Mouse (Mus musculus) lung, embryonic 14.5 days (tissue): Measurements from ENCODE around the gene Gm20388. TPM values are rescaled to one million over a fixed set of nuclear protein-coding genes. Genes with fewer than 3 reads are reported as not detected.
A peak's percentile ranks its signal among the peaks of the same experiment; 100 is the strongest.

Experiments used
- ATAC-seq: fragments of 200-750 bp; cut with Nextera tagmentation; 2 replicates; pipeline ENCODE4 v1.8.0; 2017; ENCODE audit warnings: mild to moderate bottlenecking, moderate TSS enrichment, moderate library complexity; ENCODE audit not compliant: insufficient read depth
- DNase-seq: peaks from one replicate; pipeline ENCODE4 v3.0.0-alpha.2; 2015
- H3K27ac ChIP-seq: fragments of 300-500 bp; sonication (generic); 2 replicates; pipeline ENCODE4 v1.5.1; 2014; ENCODE audit warnings: low read depth, mild to moderate bottlenecking, moderate library complexity
- H3K27me3 ChIP-seq: fragments of 300-500 bp; sonication (generic); 2 replicates; pipeline ENCODE4 v1.6.1; 2014; ENCODE audit warnings: low read length, control low read depth; ENCODE audit not compliant: insufficient read depth
- H3K36me3 ChIP-seq: fragments of 300-500 bp; sonication (generic); 2 replicates; pipeline ENCODE4 v1.6.1; 2014; ENCODE audit warnings: control low read depth; ENCODE audit not compliant: insufficient read depth
- H3K4me1 ChIP-seq: fragments of 300-500 bp; sonication (generic); 2 replicates; pipeline ENCODE4 v1.6.1; 2014; ENCODE audit warnings: antibody characterized with exemption, control low read depth; ENCODE audit not compliant: insufficient read depth
- H3K4me2 ChIP-seq: fragments of 300-500 bp; sonication (generic); 2 replicates; pipeline ENCODE4 v1.6.1; 2014; ENCODE audit warnings: mild to moderate bottlenecking
- H3K4me3 ChIP-seq: fragments of 300-500 bp; sonication (generic); 2 replicates; pipeline ENCODE4 v1.5.1; 2014; ENCODE audit warnings: low read depth, low read length
- H3K9ac ChIP-seq: fragments of 300-500 bp; sonication (generic); 2 replicates; pipeline ENCODE4 v1.6.1; 2014
- H3K9me3 ChIP-seq: fragments of 300-500 bp; sonication (generic); 2 replicates; pipeline ENCODE4 v1.6.1; 2016; ENCODE audit warnings: low read depth, low read length, control low read depth
- CTCF ChIP-seq: IDR thresholded peaks from 2 replicates; pipeline ENCODE4 v1.5.1; 2016; ENCODE audit warnings: antibody characterized with exemption, low read depth
- WGBS: fragments of 180-500 bp; shearing (Covaris S2); extraction: QIAGEN DNeasy Blood & Tissue Kit; methylation state at CpG from one replicate; pipeline ENCODE4 v1.1.7; 2014; 5-methylcytosine and 5-hydroxymethylcytosine counted together
- polyA plus RNA-seq: library from polyadenylated mRNA; unstranded; fragments of >200 nt; fragmentation: Nextera tagmentation; extraction: Ambion mirVana; gene quantifications from 2 replicates; pipeline ENCODE4 v1.2.1, GENCODE M21; 2014

The Gm20388 gene
- polyA plus RNA-seq, 1 experiment from 2014 or later: not detected

GRCm38 (mm10) chr8:121541862-121542261, 1631.2 kb downstream of the Gm20388 start:
- 72% methylated on average over 19 of the region's 19 CpGs for WGBS
- no peak overlapping the region for H3K27ac ChIP-seq
- H3K4me3 ChIP-seq: no peak overlapping the region
- H3K4me2 ChIP-seq: no peak overlapping the region
- H3K9ac ChIP-seq: no peak overlapping the region
- no peak for TF ChIP-seq CTCF
- H3K27me3 ChIP-seq: no peaks in the 10 kb centered on the region
- DNase-seq: no peak
- no peaks in the 10 kb centered on the region for H3K9me3 ChIP-seq
- no peak for ATAC-seq
- H3K36me3 ChIP-seq: no peaks in the 10 kb centered on the region
- H3K4me1 ChIP-seq: no peaks in the 10 kb centered on the region

DNA sequence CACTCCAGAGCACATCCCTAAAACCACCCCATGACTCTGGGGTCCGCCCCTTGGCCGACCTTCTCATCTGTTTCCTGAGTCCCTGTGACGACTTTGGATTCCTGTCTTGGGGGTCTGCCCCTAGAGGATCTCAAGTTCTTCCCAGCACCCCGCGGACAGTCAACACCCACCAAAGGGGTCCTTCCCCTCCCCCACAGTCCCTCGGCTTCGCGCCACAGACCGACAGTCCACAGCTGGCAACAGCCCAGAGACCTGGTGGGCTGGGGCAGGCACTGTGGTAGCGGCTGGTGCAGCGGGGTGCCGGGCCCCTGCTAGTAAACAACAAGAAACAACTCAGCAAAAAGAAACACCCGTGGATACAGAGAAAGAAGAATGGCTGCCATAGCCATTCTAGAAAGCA, 1632.3 kb downstream of the Gm20388 start:
- H3K9me3 ChIP-seq: no peaks in the 10 kb centered on the region
- no peak overlapping the region for H3K9ac ChIP-seq
- no peak overlapping the region for H3K27ac ChIP-seq
- WGBS: 51% methylated on average over 13 of the region's 13 CpGs
- H3K4me1 ChIP-seq: no peaks in the 10 kb centered on the region
- DNase-seq (no peak), ATAC-seq (0 out of 2 replicates have a peak, but pooled peaks have one; percentile 7)
- no peaks in the 10 kb centered on the region for H3K36me3 ChIP-seq
- TF ChIP-seq CTCF: no peak
- no peaks in the 10 kb centered on the region for H3K27me3 ChIP-seq
- no peak overlapping the region for H3K4me3 ChIP-seq
- no peak overlapping the region for H3K4me2 ChIP-seq

- WGBS: 83% methylated on average over 12 of the region's 12 CpGs
- ATAC-seq: no peak
- H3K9me3 ChIP-seq: no peaks in the 10 kb centered on the region
Observed at GRCm38 (mm10) chr8:121544276-121544785, 1633.7 kb downstream of the Gm20388 start, which contains the start of gene 1700018B08Rik. Gene 1700018B08Rik, minus strand, starts transcription at chr8:121544320.

GRCm38 (mm10) chr8:121544936-121545335, 1634.3 kb downstream of the Gm20388 start:
- 0 out of 2 replicates have a peak, but pooled peaks cover 12% of the 10 kb centered on the region for H3K36me3 ChIP-seq
- WGBS: 62% methylated on average over 11 of the region's 11 CpGs
- H3K4me1 ChIP-seq: no peaks in the 10 kb centered on the region
- no peaks in the 10 kb centered on the region for H3K9me3 ChIP-seq
- no peak for TF ChIP-seq CTCF
- H3K27me3 ChIP-seq: no peaks in the 10 kb centered on the region
- no peak overlapping the region for H3K4me3 ChIP-seq
- H3K27ac ChIP-seq: no peak overlapping the region
- no peak for ATAC-seq
- no peak overlapping the region for H3K9ac ChIP-seq
- DNase-seq: no peak
- H3K4me2 ChIP-seq: no peak overlapping the region

More at GRCm38 (mm10) chr8:121544276-121544785, 1633.7 kb downstream of the Gm20388 start, which contains the start of gene 1700018B08Rik:
- no peak within 1 kb of the TSS for H3K9ac ChIP-seq
- H3K36me3 ChIP-seq: 0 out of 2 replicates have a peak, but pooled peaks cover 6% of the 10 kb centered on the region
- H3K4me1 ChIP-seq: no peaks in the 10 kb centered on the region
- no peak for TF ChIP-seq CTCF
- H3K4me3 ChIP-seq: no peak within 1 kb of the TSS
- H3K27ac ChIP-seq: no peak within 1 kb of the TSS
- DNase-seq: no peak
- H3K4me2 ChIP-seq: no peak within 1 kb of the TSS
- no peaks in the 10 kb centered on the region for H3K27me3 ChIP-seq

DNA sequence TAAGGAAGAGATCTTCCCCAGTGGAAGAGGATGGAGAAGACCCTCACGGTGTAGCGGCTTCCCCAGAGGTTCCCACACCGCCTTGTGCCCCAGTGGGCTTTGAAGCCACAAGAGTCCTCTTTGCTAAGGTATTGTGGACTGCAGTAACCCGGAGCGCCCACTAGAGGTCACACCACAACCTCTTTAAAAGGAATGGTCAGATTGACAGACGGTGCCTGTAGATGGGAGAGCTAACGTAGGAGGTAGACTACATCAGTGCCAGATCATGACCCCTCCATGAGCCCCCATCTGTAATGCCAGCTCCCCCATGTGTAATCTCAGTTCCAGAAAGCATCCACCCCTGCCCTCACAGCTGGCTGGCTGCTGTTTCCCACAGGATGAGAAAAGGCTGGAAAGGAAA, 1636.5 kb downstream of the Gm20388 start:
- no peak overlapping the region for H3K9ac ChIP-seq
- 7% methylated on average over 7 of the region's 7 CpGs for WGBS
- peak; percentile 39; the same call in 1 of the 2 replicates for ATAC-seq

DNA sequence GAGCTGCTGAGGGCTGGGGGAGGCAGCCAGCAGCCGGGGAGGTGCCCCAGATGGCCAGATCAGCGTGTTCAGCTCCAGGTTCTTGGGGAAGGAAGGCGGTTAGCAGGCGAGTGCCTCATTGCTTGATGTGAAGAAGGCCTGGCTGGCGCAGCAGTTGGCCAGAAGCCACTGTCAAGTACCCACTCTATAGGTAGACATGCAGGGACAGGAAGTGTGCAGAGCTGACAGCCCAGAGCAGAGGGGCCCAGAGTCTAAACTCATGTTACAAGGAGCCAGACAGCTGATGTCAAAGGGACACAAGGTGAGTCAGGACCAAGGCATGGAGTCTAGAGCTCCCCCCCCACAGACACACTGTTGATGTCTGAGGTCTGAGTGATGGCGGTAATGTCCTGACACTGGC, 1639.4 kb downstream of the Gm20388 start:
- TF ChIP-seq CTCF: no peak
- no peak overlapping the region for H3K4me2 ChIP-seq
- no peaks in the 10 kb centered on the region for H3K27me3 ChIP-seq
- peaks cover 58% of the 10 kb centered on the region for H3K36me3 ChIP-seq
- H3K4me3 ChIP-seq: no peak overlapping the region
- WGBS: 69% methylated on average over 6 of the region's 6 CpGs
- H3K4me1 ChIP-seq: no peaks in the 10 kb centered on the region
- H3K9ac ChIP-seq: no peak overlapping the region
- H3K9me3 ChIP-seq: no peaks in the 10 kb centered on the region
- DNase-seq (no peak), ATAC-seq (0 out of 2 replicates have a peak, but pooled peaks have one; percentile 32)
- no peak overlapping the region for H3K27ac ChIP-seq

More for the DNA sequence above, 1636.5 kb downstream of the Gm20388 start:
- H3K4me1 ChIP-seq: no peaks in the 10 kb centered on the region
- DNase-seq: peak; percentile 92
- no peaks in the 10 kb centered on the region for H3K9me3 ChIP-seq
- no peak overlapping the region for H3K4me3 ChIP-seq
- H3K4me2 ChIP-seq: no peak overlapping the region
- no peak overlapping the region for H3K27ac ChIP-seq
- peaks cover 31% of the 10 kb centered on the region; the same call in 1 of the 2 replicates for H3K36me3 ChIP-seq
- H3K27me3 ChIP-seq: no peaks in the 10 kb centered on the region
- peak; percentile 95 for TF ChIP-seq CTCF

DNA sequence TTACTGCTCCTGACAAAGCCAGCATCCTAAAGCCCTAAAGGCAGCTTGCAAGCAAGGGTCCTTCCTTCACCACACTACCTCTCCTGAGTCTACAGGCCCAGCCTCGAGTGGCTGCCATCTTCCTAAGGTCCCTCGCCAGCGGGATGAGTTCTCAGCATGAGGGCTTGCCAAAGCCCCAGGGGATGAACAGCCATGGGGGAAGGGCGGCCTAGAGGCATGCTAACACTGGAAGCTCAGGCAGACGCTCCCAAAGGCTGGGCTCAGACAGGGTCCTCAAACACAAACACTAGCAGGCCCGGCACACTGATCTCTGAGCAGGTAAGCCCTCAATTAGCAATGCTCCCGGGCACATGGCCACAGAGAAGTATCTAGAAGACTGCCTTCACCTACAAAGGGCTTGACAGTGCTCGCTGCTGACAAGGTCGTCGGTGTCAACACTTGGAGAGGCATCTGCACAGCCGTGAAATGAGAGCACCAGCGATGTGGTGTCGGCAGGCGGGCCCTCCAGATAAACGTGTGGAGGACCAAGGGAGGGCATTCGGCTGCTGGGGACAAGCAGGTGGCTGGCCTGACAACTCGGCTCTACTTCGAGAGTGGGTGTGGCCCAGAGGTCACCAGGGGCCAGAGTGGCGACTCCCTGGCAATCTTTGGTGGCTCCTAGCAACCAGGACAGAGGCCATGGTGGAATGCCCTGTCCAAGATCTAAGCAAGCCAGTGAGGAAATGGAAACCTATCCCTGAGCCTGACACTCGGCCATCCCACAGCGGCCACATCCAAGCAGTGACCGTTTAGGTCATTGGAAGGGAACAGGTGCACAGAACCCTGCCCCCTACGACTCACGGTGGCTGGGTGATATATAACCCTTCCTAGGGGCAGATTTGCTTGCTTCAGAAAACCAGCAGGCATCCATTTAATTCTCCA, 1640.7 kb downstream of the Gm20388 start:
- Histone ChIP-seq H3K9me3 (no peaks in the 10 kb centered on the region), H3K9ac (no peak overlapping the region), H3K4me1 (no peaks in the 10 kb centered on the region), H3K36me3 (peaks cover 66% of the 10 kb centered on the region), H3K27ac (no peak overlapping the region), H3K27me3 (no peaks in the 10 kb centered on the region), H3K4me3 (no peak overlapping the region), H3K4me2 (no peak overlapping the region)
- no peak for ATAC-seq
- TF ChIP-seq CTCF: no peak
- DNase-seq: no peak
- 55% methylated on average over 24 of the region's 24 CpGs for WGBS
